Mouse (Mus musculus): Measurements from ENCODE around the gene Crebrf. TPM values are rescaled to one million over a fixed set of nuclear protein-coding genes. Genes with fewer than 3 reads are reported as not detected.

The Crebrf gene
- 5.8 and 7.5 TPM in 2 replicates for polyA plus RNA-seq (2015; fragmentation: Nextera tagmentation; extraction: Ambion mirVana)

GRCm38 (mm10) chr17:26715271-26715758, at the start of gene Crebrf:
Gene Crebrf, plus strand, starts transcription at chr17:26715650.
- DNase-seq (peak; percentile 99), ATAC-seq (peak; percentile 74)
- no peaks in the 10 kb centered on the region for H3K9me3 ChIP-seq (ENCODE audit: low read length)
- H3K27ac ChIP-seq (ENCODE audit: low read depth) = peak within 1 kb of the TSS; percentile 99
- H3K27me3 ChIP-seq (ENCODE audit: insufficient read depth, low read length) = no peaks in the 10 kb centered on the region
- 0% methylated on average over 38 of the region's 41 CpGs for WGBS (ENCODE audit: insufficient replicate concordance)
- H3K4me3 ChIP-seq (ENCODE audit: low read depth, low read length) = peak within 1 kb of the TSS; percentile 100
- 0 out of 2 replicates have a peak, but pooled peaks cover under 1% of the 10 kb centered on the region for H3K36me3 ChIP-seq (replicated peaks; ENCODE audit: insufficient read depth, low read length)
- peak within 1 kb of the TSS; percentile 91 for H3K9ac ChIP-seq (replicated peaks)
- peak within 1 kb of the TSS; percentile 77 for H3K4me2 ChIP-seq (ENCODE audit: low read depth, low read length)
- TF ChIP-seq EP300 (IDR thresholded peaks at IDR 0.05; ENCODE audit: low read depth) (peak; percentile 48; the same call in 1 of the 2 replicates), CTCF (IDR thresholded peaks at IDR 0.05; ENCODE audit: low read depth) (no peak)
- peaks cover 16% of the 10 kb centered on the region; the same call in 1 of the 2 replicates for H3K4me1 ChIP-seq (ENCODE audit: insufficient read depth)

- H3K36me3 ChIP-seq (replicated peaks; ENCODE audit: insufficient read depth, low read length) = no peaks in the 10 kb centered on the region
- H3K27ac ChIP-seq (ENCODE audit: low read depth) = no peak overlapping the region
- no peak overlapping the region for H3K4me2 ChIP-seq (ENCODE audit: low read depth, low read length)
- H3K9me3 ChIP-seq (ENCODE audit: low read length) = no peaks in the 10 kb centered on the region
- H3K27me3 ChIP-seq (ENCODE audit: insufficient read depth, low read length) = no peaks in the 10 kb centered on the region
- no peak overlapping the region for H3K4me3 ChIP-seq (ENCODE audit: low read depth, low read length)
- 0 out of 2 replicates have a peak, but pooled peaks cover 2% of the 10 kb centered on the region for H3K4me1 ChIP-seq (ENCODE audit: insufficient read depth)
- TF ChIP-seq CTCF (IDR thresholded peaks at IDR 0.05; ENCODE audit: low read depth) = no peak
- no peak for TF ChIP-seq EP300 (IDR thresholded peaks at IDR 0.05; ENCODE audit: low read depth)
- ATAC-seq = no peak
- no peak for DNase-seq
- 50% methylated on average over 4 of the region's 4 CpGs for WGBS (ENCODE audit: insufficient replicate concordance)
- H3K9ac ChIP-seq (replicated peaks) = no peak overlapping the region
Observed at GRCm38 (mm10) chr17:26671268-26671667, 44.2 kb upstream of the Crebrf start.

GRCm38 (mm10) chr17:26675845-26676244, 39.6 kb upstream of the Crebrf start:
- DNase-seq (no peak), ATAC-seq (no peak)
- H3K4me3 ChIP-seq (ENCODE audit: low read depth, low read length) = peak overlapping the region; percentile 78
- H3K36me3 ChIP-seq (replicated peaks; ENCODE audit: insufficient read depth, low read length) = no peaks in the 10 kb centered on the region
- H3K9ac ChIP-seq (replicated peaks) = no peak overlapping the region
- WGBS (ENCODE audit: insufficient replicate concordance) = 24% methylated on average over 7 of the region's 7 CpGs
- H3K4me2 ChIP-seq (ENCODE audit: low read depth, low read length) = peak overlapping the region; percentile 83
- H3K27ac ChIP-seq (ENCODE audit: low read depth) = no peak overlapping the region
- H3K4me1 ChIP-seq (ENCODE audit: insufficient read depth) = peaks cover 25% of the 10 kb centered on the region
- H3K27me3 ChIP-seq (ENCODE audit: insufficient read depth, low read length) = no peaks in the 10 kb centered on the region
- H3K9me3 ChIP-seq (ENCODE audit: low read length) = no peaks in the 10 kb centered on the region
- no peak for TF ChIP-seq EP300 (IDR thresholded peaks at IDR 0.05; ENCODE audit: low read depth)
- no peak for TF ChIP-seq CTCF (IDR thresholded peaks at IDR 0.05; ENCODE audit: low read depth)

GRCm38 (mm10) chr17:26676252-26676615, 39.2 kb upstream of the Crebrf start:
- H3K9me3 ChIP-seq (ENCODE audit: low read length) = no peaks in the 10 kb centered on the region
- peak overlapping the region; percentile 82 for H3K9ac ChIP-seq (replicated peaks)
- peaks cover under 1% of the 10 kb centered on the region; the same call in 1 of the 2 replicates for H3K36me3 ChIP-seq (replicated peaks; ENCODE audit: insufficient read depth, low read length)
- H3K27me3 ChIP-seq (ENCODE audit: insufficient read depth, low read length) = no peaks in the 10 kb centered on the region
- under 1% methylated on average over 30 of the region's 30 CpGs for WGBS (ENCODE audit: insufficient replicate concordance)
- DNase-seq (peak; percentile 94), ATAC-seq (peak; percentile 94)
- peaks cover 25% of the 10 kb centered on the region for H3K4me1 ChIP-seq (ENCODE audit: insufficient read depth)
- peak overlapping the region; percentile 83 for H3K4me2 ChIP-seq (ENCODE audit: low read depth, low read length)
- peak overlapping the region; percentile 78 for H3K4me3 ChIP-seq (ENCODE audit: low read depth, low read length)
- peak overlapping the region; percentile 94 for H3K27ac ChIP-seq (ENCODE audit: low read depth)
- no peak for TF ChIP-seq CTCF (IDR thresholded peaks at IDR 0.05; ENCODE audit: low read depth)
- no peak for TF ChIP-seq EP300 (IDR thresholded peaks at IDR 0.05; ENCODE audit: low read depth)

- no peak for DNase-seq
- Histone ChIP-seq H3K4me1 (ENCODE audit: insufficient read depth) (peaks cover 25% of the 10 kb centered on the region), H3K4me3 (ENCODE audit: low read depth, low read length) (peak overlapping the region; percentile 78), H3K4me2 (ENCODE audit: low read depth, low read length) (peak overlapping the region; percentile 83), H3K27me3 (ENCODE audit: insufficient read depth, low read length) (no peaks in the 10 kb centered on the region), H3K36me3 (replicated peaks; ENCODE audit: insufficient read depth, low read length) (peaks cover 2% of the 10 kb centered on the region; the same call in 1 of the 2 replicates), H3K27ac (ENCODE audit: low read depth) (peak overlapping the region; percentile 94), H3K9me3 (ENCODE audit: low read length) (no peaks in the 10 kb centered on the region), H3K9ac (replicated peaks) (peak overlapping the region; percentile 82)
- WGBS (ENCODE audit: insufficient replicate concordance) = under 1% methylated on average over 26 of the region's 26 CpGs
- TF ChIP-seq CTCF (IDR thresholded peaks at IDR 0.05; ENCODE audit: low read depth) (peak; percentile 39; the same call in 1 of the 2 replicates), EP300 (IDR thresholded peaks at IDR 0.05; ENCODE audit: low read depth) (no peak)
- ATAC-seq = peak; percentile 93
Observed at GRCm38 (mm10) chr17:26676616-26677376, 38.7 kb upstream of the Crebrf start.

Data from liver, postnatal 0 days (tissue).